Mouse (Mus musculus) lung, postnatal 0 days (tissue): ENCODE measurements at regions not wholly inside any gene's neighbourhood (a gene's known extent, or its start where the extent isn't known, plus 50 kb on each side); places are given as distances from the start of the nearest gene placed in this dataset.

Source experiments
- ATAC-seq: fragments of 200-750 bp; cut with Nextera tagmentation; 2 replicates; pipeline ENCODE4 v1.8.0; 2017; ENCODE audit warnings: moderate library complexity
- DNase-seq: peaks from one replicate; pipeline ENCODE4 v3.0.0-alpha.2; 2016; ENCODE audit warnings: low spot score
- H3K27ac ChIP-seq: fragments of 300-500 bp; sonication (generic); 2 replicates; pipeline ENCODE4 v1.5.1; 2014; ENCODE audit warnings: antibody characterized with exemption, mild to moderate bottlenecking, low read length, mixed read lengths
- H3K27me3 ChIP-seq: fragments of 300-500 bp; sonication (generic); replicated peaks from 2 replicates; pipeline ENCODE4 v1.6.1; 2014; ENCODE audit warnings: low read length, mixed read lengths; ENCODE audit not compliant: insufficient read depth
- H3K36me3 ChIP-seq: fragments of 300-500 bp; sonication (generic); 2 replicates; pipeline ENCODE4 v1.6.1; 2014; ENCODE audit warnings: low read length, mixed read lengths; ENCODE audit not compliant: insufficient read depth
- H3K4me1 ChIP-seq: fragments of 300-500 bp; sonication (generic); 2 replicates; pipeline ENCODE4 v1.6.1; 2014; ENCODE audit warnings: antibody characterized with exemption, low read depth, low read length, mixed read lengths; ENCODE audit not compliant: insufficient read depth
- H3K4me2 ChIP-seq: fragments of 300-500 bp; sonication (generic); replicated peaks from 2 replicates; pipeline ENCODE4 v1.6.1; 2014; ENCODE audit warnings: low read depth, mild to moderate bottlenecking, low read length, moderate library complexity, mixed read lengths
- H3K4me3 ChIP-seq: fragments of 300-500 bp; sonication (generic); 2 replicates; pipeline ENCODE4 v1.5.1; 2014; ENCODE audit warnings: low read depth, low read length
- H3K9ac ChIP-seq: fragments of 300-500 bp; sonication (generic); replicated peaks from 2 replicates; pipeline ENCODE4 v1.6.1; 2014; ENCODE audit warnings: low read depth, mild to moderate bottlenecking
- H3K9me3 ChIP-seq: fragments of 300-500 bp; sonication (generic); 2 replicates; pipeline ENCODE4 v1.6.1; 2016; ENCODE audit warnings: low read length, mixed read lengths
- CTCF ChIP-seq: IDR thresholded peaks from 2 replicates; pipeline ENCODE4 v1.5.1; 2016; ENCODE audit warnings: antibody characterized with exemption, mild to moderate bottlenecking
- EP300 ChIP-seq: IDR thresholded peaks from 2 replicates; pipeline ENCODE4 v1.6.1; 2016; ENCODE audit warnings: antibody characterized with exemption, mild to moderate bottlenecking, control low read depth
- WGBS: fragments of 180-500 bp; shearing (Covaris S2); extraction: QIAGEN DNeasy Blood & Tissue Kit; methylation state at CpG from one replicate; pipeline ENCODE4 v1.1.7; 2014; 5-methylcytosine and 5-hydroxymethylcytosine counted together

- H3K27ac ChIP-seq, result no peak overlapping the region
- WGBS, result 86% methylated on average over 2 of the region's 2 CpGs
- no peaks in the 10 kb centered on the region for H3K36me3 ChIP-seq
- TF ChIP-seq CTCF, result no peak
- no peak for TF ChIP-seq EP300
- no peak overlapping the region for H3K4me2 ChIP-seq
- DNase-seq (no peak), ATAC-seq (no peak)
- H3K27me3 ChIP-seq, result no peaks in the 10 kb centered on the region
- H3K4me3 ChIP-seq, result no peak overlapping the region
- H3K9me3 ChIP-seq, result no peaks in the 10 kb centered on the region
- H3K9ac ChIP-seq, result no peak overlapping the region
- H3K4me1 ChIP-seq, result no peaks in the 10 kb centered on the region
Observed at GRCm38 (mm10) chr14:102477162-102477561, 505.3 kb downstream of the Kctd12 start.

DNA sequence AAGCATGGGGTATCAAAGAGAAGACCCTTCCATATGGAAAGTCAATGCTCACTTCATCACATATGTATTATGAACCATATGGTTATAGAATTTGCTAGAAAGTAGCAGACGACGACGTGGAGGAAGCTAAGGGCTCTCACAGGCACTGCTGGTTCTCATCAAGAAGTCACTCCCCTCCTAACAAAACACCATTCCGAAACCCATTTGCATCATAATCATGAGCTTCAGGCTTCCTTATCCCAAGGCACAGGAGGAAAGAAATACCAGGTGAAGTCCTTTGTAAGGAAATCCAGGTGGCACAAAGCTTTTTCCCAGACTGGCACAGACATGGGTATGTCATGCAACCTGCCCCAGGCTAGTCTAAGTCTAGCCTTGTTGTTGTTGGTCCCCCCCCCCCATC, 513.1 kb downstream of the Kctd12 start:
- Histone ChIP-seq H3K4me3 (no peak overlapping the region), H3K9ac (no peak overlapping the region), H3K4me1 (no peaks in the 10 kb centered on the region), H3K4me2 (no peak overlapping the region), H3K27me3 (no peaks in the 10 kb centered on the region), H3K36me3 (no peaks in the 10 kb centered on the region), H3K9me3 (no peaks in the 10 kb centered on the region), H3K27ac (no peak overlapping the region)
- 64% methylated on average over 4 of the region's 4 CpGs for WGBS
- TF ChIP-seq CTCF (no peak), EP300 (no peak)
- ATAC-seq (no peak), DNase-seq (no peak)

GRCm38 (mm10) chr14:102461001-102461400, 521.4 kb downstream of the Kctd12 start:
- no peak overlapping the region for H3K4me2 ChIP-seq
- 67% methylated on average over 1 of the region's 1 CpGs for WGBS
- no peak for ATAC-seq

GRCm38 (mm10) chr14:102439738-102440137, 542.7 kb downstream of the Kctd12 start:
- Histone ChIP-seq H3K9ac (no peak overlapping the region), H3K9me3 (no peaks in the 10 kb centered on the region), H3K36me3 (no peaks in the 10 kb centered on the region), H3K4me2 (no peak overlapping the region), H3K27ac (no peak overlapping the region), H3K27me3 (no peaks in the 10 kb centered on the region), H3K4me1 (no peaks in the 10 kb centered on the region), H3K4me3 (no peak overlapping the region)
- no peak for TF ChIP-seq CTCF
- TF ChIP-seq EP300, result no peak
- 64% methylated on average over 2 of the region's 2 CpGs for WGBS
- no peak for DNase-seq
- no peak for ATAC-seq

More at GRCm38 (mm10) chr14:102461001-102461400, 521.4 kb downstream of the Kctd12 start:
- H3K4me1 ChIP-seq, result no peaks in the 10 kb centered on the region
- DNase-seq, result no peak
- TF ChIP-seq EP300 (no peak), CTCF (no peak)
- H3K27ac ChIP-seq, result no peak overlapping the region
- H3K9me3 ChIP-seq, result no peaks in the 10 kb centered on the region
- H3K4me3 ChIP-seq, result no peak overlapping the region
- no peaks in the 10 kb centered on the region for H3K36me3 ChIP-seq
- no peak overlapping the region for H3K9ac ChIP-seq
- H3K27me3 ChIP-seq, result no peaks in the 10 kb centered on the region

- H3K27ac ChIP-seq, result no peak overlapping the region
- H3K4me3 ChIP-seq, result no peak overlapping the region
- H3K9me3 ChIP-seq, result no peaks in the 10 kb centered on the region
- H3K4me1 ChIP-seq, result no peaks in the 10 kb centered on the region
- no peaks in the 10 kb centered on the region for H3K27me3 ChIP-seq
- TF ChIP-seq CTCF (no peak), EP300 (no peak)
- DNase-seq, result peak; percentile 11
- no peaks in the 10 kb centered on the region for H3K36me3 ChIP-seq
- WGBS, result 40% methylated on average over 4 of the region's 4 CpGs
- H3K9ac ChIP-seq, result no peak overlapping the region
- ATAC-seq, result no peak
- H3K4me2 ChIP-seq, result no peak overlapping the region
Observed at GRCm38 (mm10) chr14:102403397-102404115, 578.9 kb downstream of the Kctd12 start.

GRCm38 (mm10) chr14:102402061-102402689, 580.3 kb downstream of the Kctd12 start:
- DNase-seq (no peak), ATAC-seq (no peak)
- Histone ChIP-seq H3K4me3 (no peak overlapping the region), H3K9me3 (no peaks in the 10 kb centered on the region), H3K4me2 (no peak overlapping the region), H3K27me3 (no peaks in the 10 kb centered on the region), H3K4me1 (no peaks in the 10 kb centered on the region), H3K27ac (no peak overlapping the region), H3K36me3 (no peaks in the 10 kb centered on the region), H3K9ac (no peak overlapping the region)
- 36% methylated on average over 4 of the region's 4 CpGs for WGBS
- TF ChIP-seq EP300 (no peak), CTCF (no peak)
